Mouse (Mus musculus) stomach, embryonic 15.5 days (tissue): Measurements from ENCODE around the gene Ccdc188. TPM values are rescaled to one million over a fixed set of nuclear protein-coding genes. Genes with fewer than 3 reads are reported as not detected.

ENCODE experiments used
- ATAC-seq: fragments of 200-750 bp; cut with Nextera tagmentation; 2 replicates; pipeline ENCODE4 v1.8.0; 2017; ENCODE audit warnings: low read depth, moderate number of reproducible peaks, moderate TSS enrichment; ENCODE audit not compliant: insufficient read depth, low FRiP score
- H3K27ac ChIP-seq: fragments of 300-500 bp; sonication (generic); 2 replicates; pipeline ENCODE4 v1.5.1; 2015; ENCODE audit warnings: mild to moderate bottlenecking, inconsistent platforms
- H3K27me3 ChIP-seq: fragments of 300-500 bp; sonication (generic); replicated peaks from 2 replicates; pipeline ENCODE4 v1.6.1; 2015; ENCODE audit warnings: inconsistent platforms
- H3K36me3 ChIP-seq: fragments of 300-500 bp; sonication (generic); 2 replicates; pipeline ENCODE4 v1.6.1; 2015; ENCODE audit warnings: inconsistent platforms
- H3K4me1 ChIP-seq: fragments of 300-500 bp; sonication (generic); 2 replicates; pipeline ENCODE4 v1.6.1; 2015; ENCODE audit warnings: inconsistent platforms
- H3K4me2 ChIP-seq: fragments of 300-500 bp; sonication (generic); 2 replicates; pipeline ENCODE4 v1.6.1; 2015; ENCODE audit warnings: mild to moderate bottlenecking, inconsistent platforms
- H3K4me3 ChIP-seq: fragments of 300-500 bp; sonication (generic); replicated peaks from 2 replicates; pipeline ENCODE4 v1.5.1; 2015; ENCODE audit warnings: inconsistent platforms
- H3K9ac ChIP-seq: fragments of 300-500 bp; sonication (generic); 2 replicates; pipeline ENCODE4 v1.6.1; 2015; ENCODE audit warnings: inconsistent platforms
- H3K9me3 ChIP-seq: fragments of 300-500 bp; sonication (generic); 2 replicates; pipeline ENCODE4 v1.6.1; 2016; ENCODE audit warnings: inconsistent platforms
- WGBS: fragments of 180-500 bp; shearing (Covaris S2); methylation state at CpG from one replicate; pipeline ENCODE4 v1.1.7; 2015; 5-methylcytosine and 5-hydroxymethylcytosine counted together
- polyA plus RNA-seq: library from polyadenylated mRNA; unstranded; fragments of >200 nt; fragmentation: Nextera tagmentation; extraction: Ambion mirVana; gene quantifications from 2 replicates; pipeline ENCODE4 v1.2.1, GENCODE M21; 2015

Ccdc188 gene
- polyA plus RNA-seq, 1 experiment from 2014 or later, result not detected

GRCm38 (mm10) chr16:18236676-18237501 lies 19.2 kb downstream of the Ccdc188 start:
- Histone ChIP-seq H3K36me3 (peaks cover 31% of the 10 kb centered on the region), H3K27me3 (no peaks in the 10 kb centered on the region), H3K27ac (peak overlapping the region; percentile 92; the same call in 1 of the 2 replicates), H3K9ac (no peak overlapping the region), H3K4me3 (no peak overlapping the region), H3K9me3 (no peaks in the 10 kb centered on the region), H3K4me1 (peaks cover 29% of the 10 kb centered on the region), H3K4me2 (peak overlapping the region; percentile 84; the same call in 1 of the 2 replicates)
- WGBS, result 65% methylated on average over 7 of the region's 7 CpGs
- ATAC-seq, result no peak

- H3K27me3 ChIP-seq, result no peaks in the 10 kb centered on the region
- no peak overlapping the region for H3K4me3 ChIP-seq
- no peak overlapping the region for H3K9ac ChIP-seq
- H3K4me1 ChIP-seq, result peaks cover 6% of the 10 kb centered on the region
- H3K27ac ChIP-seq, result no peak overlapping the region
- no peak for ATAC-seq
- H3K4me2 ChIP-seq, result no peak overlapping the region
- peaks cover 72% of the 10 kb centered on the region for H3K36me3 ChIP-seq
- WGBS, result 92% methylated on average over 10 of the region's 10 CpGs
- H3K9me3 ChIP-seq, result no peaks in the 10 kb centered on the region
Measured at GRCm38 (mm10) chr16:18241581-18241980, 23.9 kb downstream of the Ccdc188 start.

- peak overlapping the region; percentile 88 for H3K4me2 ChIP-seq
- no peaks in the 10 kb centered on the region for H3K27me3 ChIP-seq
- H3K9me3 ChIP-seq, result no peaks in the 10 kb centered on the region
- peaks cover 51% of the 10 kb centered on the region for H3K36me3 ChIP-seq
- H3K9ac ChIP-seq, result peak overlapping the region; percentile 88
- ATAC-seq, result no peak
- under 1% methylated on average over 33 of the region's 33 CpGs for WGBS
- H3K4me3 ChIP-seq, result peak overlapping the region; percentile 93
- H3K4me1 ChIP-seq, result peaks cover 33% of the 10 kb centered on the region
- H3K27ac ChIP-seq, result peak overlapping the region; percentile 89
Measured at GRCm38 (mm10) chr16:18247521-18248399, 30.1 kb downstream of the Ccdc188 start.

GRCm38 (mm10) chr16:18248433-18249363 lies 31.0 kb downstream of the Ccdc188 start, which contains the start of the genes Trmt2a and Ranbp1:
Gene Trmt2a (plus strand): TSS chr16:18248679.
Gene Ranbp1 (minus strand): TSS chr16:18248732.
- Histone ChIP-seq H3K9me3 (no peaks in the 10 kb centered on the region), H3K4me2 (peak within 1 kb of the TSS; percentile 88), H3K27ac (peak within 1 kb of the TSS; percentile 96), H3K27me3 (no peaks in the 10 kb centered on the region), H3K36me3 (peaks cover 51% of the 10 kb centered on the region), H3K9ac (peak within 1 kb of the TSS; percentile 88), H3K4me3 (peak within 1 kb of the TSS; percentile 93), H3K4me1 (peaks cover 33% of the 10 kb centered on the region)
- peak; percentile 96 for ATAC-seq
- under 1% methylated on average over 101 of the region's 102 CpGs for WGBS

- peak; percentile 4; the same call in 1 of the 2 replicates for ATAC-seq
- Histone ChIP-seq H3K27me3 (no peaks in the 10 kb centered on the region), H3K4me3 (peak overlapping the region; percentile 93), H3K27ac (peak overlapping the region; percentile 96), H3K4me2 (peak overlapping the region; percentile 88), H3K4me1 (peaks cover 33% of the 10 kb centered on the region), H3K9me3 (no peaks in the 10 kb centered on the region), H3K36me3 (peaks cover 53% of the 10 kb centered on the region), H3K9ac (peak overlapping the region; percentile 82)
- WGBS, result 2% methylated on average over 27 of the region's 27 CpGs
Measured at GRCm38 (mm10) chr16:18249364-18249967, 31.8 kb downstream of the Ccdc188 start.

- ATAC-seq, result no peak
- no peaks in the 10 kb centered on the region for H3K27me3 ChIP-seq
- peaks cover 46% of the 10 kb centered on the region for H3K36me3 ChIP-seq
- H3K4me1 ChIP-seq, result peaks cover 33% of the 10 kb centered on the region
- peak overlapping the region; percentile 88 for H3K4me2 ChIP-seq
- peak overlapping the region; percentile 82; the same call in 1 of the 2 replicates for H3K9ac ChIP-seq
- no peaks in the 10 kb centered on the region for H3K9me3 ChIP-seq
- H3K4me3 ChIP-seq, result peak overlapping the region; percentile 93
- no peak overlapping the region for H3K27ac ChIP-seq
- 65% methylated on average over 4 of the region's 4 CpGs for WGBS
Measured at GRCm38 (mm10) chr16:18250231-18250630, 32.6 kb downstream of the Ccdc188 start.

- H3K27me3 ChIP-seq, result no peaks in the 10 kb centered on the region
- H3K9me3 ChIP-seq, result no peaks in the 10 kb centered on the region
- H3K9ac ChIP-seq, result no peak overlapping the region
- 59% methylated on average over 10 of the region's 10 CpGs for WGBS
- peaks cover 33% of the 10 kb centered on the region for H3K4me1 ChIP-seq
- H3K4me3 ChIP-seq, result peak overlapping the region; percentile 93; the same call in 1 of the 2 replicates
- H3K27ac ChIP-seq, result no peak overlapping the region
- peak overlapping the region; percentile 88 for H3K4me2 ChIP-seq
- peaks cover 44% of the 10 kb centered on the region for H3K36me3 ChIP-seq
- ATAC-seq, result no peak
Measured at GRCm38 (mm10) chr16:18250828-18251790, 33.4 kb downstream of the Ccdc188 start.

- H3K27me3 ChIP-seq, result no peaks in the 10 kb centered on the region
- no peak overlapping the region for H3K9ac ChIP-seq
- no peaks in the 10 kb centered on the region for H3K9me3 ChIP-seq
- WGBS, result 80% methylated on average over 6 of the region's 6 CpGs
- no peak overlapping the region for H3K4me2 ChIP-seq
- peaks cover 24% of the 10 kb centered on the region for H3K4me1 ChIP-seq
- H3K36me3 ChIP-seq, result peaks cover 46% of the 10 kb centered on the region
- no peak overlapping the region for H3K27ac ChIP-seq
- H3K4me3 ChIP-seq, result no peak overlapping the region
- ATAC-seq, result no peak
Measured at GRCm38 (mm10) chr16:18252736-18253135, 35.1 kb downstream of the Ccdc188 start.

- H3K4me1 ChIP-seq, result peaks cover 24% of the 10 kb centered on the region
Measured at GRCm38 (mm10) chr16:18253866-18254265, 36.2 kb downstream of the Ccdc188 start.

GRCm38 (mm10) chr16:18258221-18258620 lies 40.5 kb downstream of the Ccdc188 start, which contains the start of gene Gm49776:
Gene Gm49776 (minus strand): TSS chr16:18258321.
- Histone ChIP-seq H3K27me3 (no peaks in the 10 kb centered on the region), H3K36me3 (peaks cover 64% of the 10 kb centered on the region), H3K4me3 (no peak within 1 kb of the TSS), H3K4me2 (no peak within 1 kb of the TSS), H3K4me1 (no peaks in the 10 kb centered on the region), H3K9ac (no peak within 1 kb of the TSS), H3K9me3 (no peaks in the 10 kb centered on the region), H3K27ac (no peak within 1 kb of the TSS)
- WGBS, result 95% methylated on average over 2 of the region's 2 CpGs
- ATAC-seq, result no peak

More at GRCm38 (mm10) chr16:18253866-18254265, 36.2 kb downstream of the Ccdc188 start:
- no peaks in the 10 kb centered on the region for H3K9me3 ChIP-seq
- no peak overlapping the region for H3K9ac ChIP-seq
- ATAC-seq, result no peak
- H3K27ac ChIP-seq, result no peak overlapping the region
- peaks cover 55% of the 10 kb centered on the region for H3K36me3 ChIP-seq
- 76% methylated on average over 1 of the region's 1 CpGs for WGBS
- no peaks in the 10 kb centered on the region for H3K27me3 ChIP-seq
- H3K4me2 ChIP-seq, result no peak overlapping the region
- no peak overlapping the region for H3K4me3 ChIP-seq
